Mouse (Mus musculus) liver, embryonic 16.5 days (tissue): ENCODE data around the gene Omd. TPM values are rescaled to one million over a fixed set of nuclear protein-coding genes. Genes with fewer than 3 reads are reported as not detected.
A peak's percentile ranks its signal among the peaks of the same experiment; 100 is the strongest.

Source experiments
- ATAC-seq: fragments of 200-750 bp; cut with Nextera tagmentation; 2 replicates; pipeline ENCODE4 v1.8.0; 2017; ENCODE audit warnings: low read depth, mild to moderate bottlenecking, moderate number of reproducible peaks, moderate library complexity
- H3K27ac ChIP-seq: fragments of 300-500 bp; sonication (generic); 2 replicates; pipeline ENCODE4 v1.5.1; 2014; ENCODE audit warnings: mild to moderate bottlenecking, low read length
- H3K27me3 ChIP-seq: fragments of 300-500 bp; sonication (generic); 2 replicates; pipeline ENCODE4 v1.6.1; 2014; ENCODE audit warnings: low read depth, low read length, mixed read lengths; ENCODE audit not compliant: control insufficient read depth, insufficient read depth
- H3K36me3 ChIP-seq: fragments of 300-500 bp; sonication (generic); 2 replicates; pipeline ENCODE4 v1.6.1; 2014; ENCODE audit warnings: mild to moderate bottlenecking; ENCODE audit not compliant: control insufficient read depth, insufficient read depth
- H3K4me1 ChIP-seq: fragments of 300-500 bp; sonication (generic); 2 replicates; pipeline ENCODE4 v1.6.1; 2014; ENCODE audit warnings: low read depth, low read length, mixed read lengths; ENCODE audit not compliant: control insufficient read depth
- H3K4me2 ChIP-seq: fragments of 300-500 bp; sonication (generic); 2 replicates; pipeline ENCODE4 v1.6.1; 2014; ENCODE audit warnings: low read depth, low read length, mixed read lengths
- H3K4me3 ChIP-seq: fragments of 300-500 bp; sonication (generic); 2 replicates; pipeline ENCODE4 v1.5.1; 2014; ENCODE audit warnings: low read depth, mild to moderate bottlenecking, low read length
- H3K9ac ChIP-seq: fragments of 300-500 bp; sonication (generic); 2 replicates; pipeline ENCODE4 v1.6.1; 2014; ENCODE audit warnings: low read depth, low read length
- H3K9me3 ChIP-seq: fragments of 300-500 bp; sonication (generic); replicated peaks from 2 replicates; pipeline ENCODE4 v1.6.1; 2016; ENCODE audit warnings: low read length; ENCODE audit not compliant: control insufficient read depth
- WGBS: fragments of 180-500 bp; shearing (Covaris S2); extraction: QIAGEN DNeasy Blood & Tissue Kit; methylation state at CpG from one replicate; pipeline ENCODE4 v1.1.7; 2014; ENCODE audit not compliant: insufficient replicate concordance; 5-methylcytosine and 5-hydroxymethylcytosine counted together
- polyA plus RNA-seq: library from polyadenylated mRNA; unstranded; fragments of >200 nt; fragmentation: Nextera tagmentation; extraction: Ambion mirVana; gene quantifications from 2 replicates; pipeline ENCODE4 v1.2.1, GENCODE M21; 2015

Omd gene
- polyA plus RNA-seq, 1 experiment from 2014 or later = 0.39 TPM

GRCm38 (mm10) chr13:49556203-49556602, 26.1 kb upstream of the Omd start:
- no peak for ATAC-seq
- H3K4me3 ChIP-seq = no peak overlapping the region
- H3K4me2 ChIP-seq = no peak overlapping the region
- peaks cover 5% of the 10 kb centered on the region for H3K4me1 ChIP-seq
- no peak overlapping the region for H3K27ac ChIP-seq
- no peak overlapping the region for H3K9ac ChIP-seq
- no peaks in the 10 kb centered on the region for H3K36me3 ChIP-seq
- H3K9me3 ChIP-seq = no peaks in the 10 kb centered on the region
- no peaks in the 10 kb centered on the region for H3K27me3 ChIP-seq
- 68% methylated on average over 1 of the region's 1 CpGs for WGBS

DNA sequence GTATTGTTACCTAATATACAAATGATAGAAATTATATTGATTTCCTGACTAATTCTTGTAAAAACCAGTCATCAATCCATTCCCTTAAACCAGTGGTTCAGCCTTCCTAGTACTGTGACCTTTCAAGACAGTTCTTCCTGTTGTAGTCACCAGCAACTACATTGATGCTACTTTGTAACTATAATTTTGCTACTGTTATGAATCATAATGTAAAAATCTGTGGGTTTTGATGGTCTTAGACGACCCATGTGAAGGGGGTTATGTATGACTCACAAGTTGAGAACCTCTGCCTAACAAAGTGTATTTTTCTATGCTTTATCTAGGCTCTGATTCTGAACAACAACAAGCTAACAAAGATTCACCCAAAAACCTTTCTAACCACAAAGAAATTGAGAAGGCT, 25.3 kb upstream of the Omd start:
- H3K27me3 ChIP-seq = no peaks in the 10 kb centered on the region
- ATAC-seq = no peak
- H3K9ac ChIP-seq = no peak overlapping the region
- H3K4me2 ChIP-seq = no peak overlapping the region
- H3K27ac ChIP-seq = no peak overlapping the region
- no peaks in the 10 kb centered on the region for H3K36me3 ChIP-seq
- 54% methylated on average over 1 of the region's 1 CpGs for WGBS
- no peak overlapping the region for H3K4me3 ChIP-seq
- peaks cover 5% of the 10 kb centered on the region for H3K4me1 ChIP-seq
- no peaks in the 10 kb centered on the region for H3K9me3 ChIP-seq

DNA sequence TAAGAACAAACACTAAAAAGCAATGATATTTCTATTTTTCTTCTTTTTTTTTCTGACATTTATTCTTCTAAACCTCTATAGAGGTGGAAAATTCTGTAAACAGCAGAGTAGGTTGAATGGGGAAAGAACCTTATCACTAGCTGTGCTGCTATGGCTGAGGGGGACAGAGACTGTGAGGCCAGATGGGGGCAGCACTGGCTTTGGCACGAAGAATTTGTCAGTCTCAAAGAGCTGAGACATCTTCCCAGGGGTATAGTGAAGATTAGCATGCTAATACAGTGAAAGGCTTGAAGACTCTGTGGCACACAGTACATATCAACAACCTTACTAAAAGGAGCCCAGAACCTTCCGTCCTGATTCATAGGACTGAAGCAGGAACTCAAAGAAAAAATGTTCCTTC, 23.1 kb upstream of the Omd start:
- peak; percentile 51; the same call in 1 of the 2 replicates for ATAC-seq
- Histone ChIP-seq H3K27ac (no peak overlapping the region), H3K27me3 (no peaks in the 10 kb centered on the region), H3K9ac (no peak overlapping the region), H3K36me3 (no peaks in the 10 kb centered on the region), H3K4me2 (no peak overlapping the region), H3K4me3 (no peak overlapping the region), H3K9me3 (no peaks in the 10 kb centered on the region), H3K4me1 (peaks cover 5% of the 10 kb centered on the region)
- 42% methylated on average over 2 of the region's 2 CpGs for WGBS

GRCm38 (mm10) chr13:49560886-49561285, 21.4 kb upstream of the Omd start:
- no peaks in the 10 kb centered on the region for H3K9me3 ChIP-seq
- WGBS = 12% methylated on average over 2 of the region's 2 CpGs
- H3K4me3 ChIP-seq = no peak overlapping the region
- H3K9ac ChIP-seq = no peak overlapping the region
- ATAC-seq = peak; percentile 64
- H3K27ac ChIP-seq = no peak overlapping the region
- H3K27me3 ChIP-seq = no peaks in the 10 kb centered on the region
- no peak overlapping the region for H3K4me2 ChIP-seq
- H3K36me3 ChIP-seq = no peaks in the 10 kb centered on the region
- peaks cover 5% of the 10 kb centered on the region for H3K4me1 ChIP-seq

- no peak overlapping the region for H3K4me2 ChIP-seq
- ATAC-seq = no peak
- no peak overlapping the region for H3K4me3 ChIP-seq
- H3K27me3 ChIP-seq = no peaks in the 10 kb centered on the region
- 55% methylated on average over 1 of the region's 1 CpGs for WGBS
- H3K9ac ChIP-seq = no peak overlapping the region
- no peaks in the 10 kb centered on the region for H3K9me3 ChIP-seq
- peaks cover 5% of the 10 kb centered on the region for H3K4me1 ChIP-seq
- no peak overlapping the region for H3K27ac ChIP-seq
- H3K36me3 ChIP-seq = no peaks in the 10 kb centered on the region
Measured at GRCm38 (mm10) chr13:49564347-49564746, 17.9 kb upstream of the Omd start.

DNA sequence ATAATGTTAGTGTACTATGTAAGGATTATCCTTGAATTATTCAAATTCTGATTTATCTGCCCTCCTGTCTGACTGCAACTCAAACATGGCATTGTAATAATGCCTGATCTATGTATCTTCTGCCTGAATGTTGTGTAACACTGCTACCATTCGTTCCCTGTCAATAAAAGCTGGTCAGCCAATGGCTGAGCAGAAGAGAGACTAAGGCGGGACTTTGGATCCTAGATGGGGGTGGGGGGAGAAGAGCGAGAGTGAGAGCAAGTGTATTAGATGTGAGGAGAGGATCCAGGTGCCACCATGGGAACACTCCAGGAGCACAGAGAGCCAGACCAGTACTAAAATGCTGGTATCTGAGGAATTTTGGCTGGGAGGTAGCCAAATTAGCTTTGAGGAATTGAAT, 11.9 kb upstream of the Omd start:
- no peaks in the 10 kb centered on the region for H3K27me3 ChIP-seq
- H3K9me3 ChIP-seq = no peaks in the 10 kb centered on the region
- H3K4me2 ChIP-seq = no peak overlapping the region
- no peak overlapping the region; the same call in 1 of the 2 replicates for H3K27ac ChIP-seq
- no peak overlapping the region for H3K9ac ChIP-seq
- H3K36me3 ChIP-seq = no peaks in the 10 kb centered on the region
- ATAC-seq = peak; percentile 66
- WGBS = 48% methylated on average over 3 of the region's 3 CpGs
- H3K4me1 ChIP-seq = peaks cover 12% of the 10 kb centered on the region
- no peak overlapping the region for H3K4me3 ChIP-seq

GRCm38 (mm10) chr13:49571418-49571817, 10.8 kb upstream of the Omd start:
- Histone ChIP-seq H3K27ac (peak overlapping the region; percentile 31), H3K4me3 (no peak overlapping the region), H3K27me3 (no peaks in the 10 kb centered on the region), H3K9me3 (no peaks in the 10 kb centered on the region), H3K9ac (no peak overlapping the region), H3K36me3 (no peaks in the 10 kb centered on the region), H3K4me1 (peaks cover 12% of the 10 kb centered on the region), H3K4me2 (0 out of 2 replicates have a peak overlapping the region, but pooled peaks have one; percentile 21)
- WGBS = 22% methylated on average over 2 of the region's 2 CpGs
- peak; percentile 79 for ATAC-seq

- Histone ChIP-seq H3K4me2 (no peak overlapping the region), H3K9ac (no peak overlapping the region), H3K36me3 (no peaks in the 10 kb centered on the region), H3K27ac (no peak overlapping the region), H3K4me1 (no peaks in the 10 kb centered on the region), H3K27me3 (no peaks in the 10 kb centered on the region), H3K9me3 (no peaks in the 10 kb centered on the region), H3K4me3 (no peak overlapping the region)
- no peak for ATAC-seq
Measured at GRCm38 (mm10) chr13:49583859-49584258, 1.6 kb downstream of the Omd start.

DNA sequence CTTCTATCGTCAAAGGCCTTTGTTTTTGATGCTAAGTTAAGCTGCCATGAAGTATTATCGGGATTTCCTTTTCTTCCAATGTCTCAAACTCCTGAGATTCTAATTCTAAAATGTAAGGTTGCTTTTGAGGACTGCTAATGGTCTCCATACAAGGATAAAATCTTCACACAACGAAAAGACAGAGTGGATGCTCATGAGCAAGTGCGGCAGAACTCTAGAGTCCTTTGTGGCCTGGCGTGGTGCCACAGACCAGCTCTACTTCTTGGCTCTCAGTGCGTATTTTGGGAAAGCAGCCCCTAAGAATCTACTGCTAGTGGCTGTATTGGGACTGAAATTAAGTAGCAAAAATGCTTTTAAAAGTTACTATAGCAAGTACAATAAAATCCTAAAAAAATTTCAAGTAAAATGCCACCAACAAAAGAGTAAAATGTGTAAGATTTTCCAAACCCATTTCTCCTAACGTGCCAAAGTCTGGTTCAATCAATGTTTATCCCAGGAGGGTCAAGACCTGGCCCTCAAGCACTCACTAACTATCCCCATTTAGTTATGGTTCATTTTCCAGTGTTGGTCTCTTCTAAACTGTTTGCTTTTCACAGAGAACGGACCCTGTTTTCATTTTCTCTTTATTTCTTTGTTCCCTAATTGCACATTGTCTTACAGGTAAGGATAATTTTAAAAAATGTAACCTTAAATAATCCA, 2.2 kb downstream of the Omd start:
- WGBS = 76% methylated on average over 8 of the region's 8 CpGs
- no peak overlapping the region for H3K27ac ChIP-seq

More for the DNA sequence above, 2.2 kb downstream of the Omd start:
- Histone ChIP-seq H3K27me3 (no peaks in the 10 kb centered on the region), H3K9me3 (no peaks in the 10 kb centered on the region), H3K9ac (no peak overlapping the region), H3K4me1 (no peaks in the 10 kb centered on the region), H3K36me3 (no peaks in the 10 kb centered on the region), H3K4me2 (no peak overlapping the region), H3K4me3 (no peak overlapping the region)
- ATAC-seq = no peak
